In genomic region chr6:31838588-31838987, GRCm38 (mm10) we compare ENCODE assay signal across 9 mouse cellular contexts.
A peak's percentile ranks its signal among the peaks of the same experiment; 100 is the strongest.
DNase-seq lines count a peak whose midpoint lies in the region; ATAC-seq lines count a peak whose summit lies in the region.
"Had no signal": no experiment of that assay in that cellular context is flagged by ENCODE, and none has a peak within 500 bp of the region (broad histone marks: within the 10 kb centered on the region; RNA-seq: fewer than 3 reads in every experiment).

No protein-coding gene starts in this region.

- H3K27ac ChIP-seq in heart, embryonic 11.5 days (ENCODE audit: low read depth, low read length) = no peak overlapping the region
- H3K27ac ChIP-seq: midbrain, embryonic 13.5 days had no signal

- no peak overlapping the region for H3K9ac ChIP-seq in heart, embryonic 11.5 days (ENCODE audit: low read depth, low read length)
- H3K9ac ChIP-seq: midbrain, embryonic 13.5 days had no signal

- intact Hi-C loops in heart, postnatal 36 days (cut with DNase I) = no loop called here

- H3K9me3 ChIP-seq in heart, embryonic 11.5 days (replicated peaks; ENCODE audit: control insufficient read depth, low read length) = no peaks in the 10 kb centered on the region
- H3K9me3 ChIP-seq: midbrain, embryonic 13.5 days had no signal

- H3K4me3 ChIP-seq in heart, embryonic 11.5 days (ENCODE audit: low read depth, low read length) = no peak overlapping the region
- H3K4me3 ChIP-seq: midbrain, embryonic 13.5 days had no signal

- 52% methylated on average over 1 of the region's 1 CpGs for WGBS in heart, embryonic 11.5 days (ENCODE audit: insufficient replicate concordance)

- DNase-seq in heart, postnatal 36 days = peak; percentile 6 to 10
- DNase-seq in spleen, postnatal 4 days (ENCODE audit: low spot score in 2 of 2) = peak; percentile 15 to 66
- no peak for DNase-seq in spleen, adult 12 weeks (ENCODE audit: low spot score)
- DNase-seq in embryo, embryonic 9.5 days (ENCODE audit: extremely low spot score) = peak; percentile 20
- DNase-seq in frontal cortex, postnatal 25 days (ENCODE audit: low spot score in 2 of 2) = no peak
- DNase-seq in urinary bladder, postnatal 4 days (ENCODE audit: low spot score in 2 of 2) = no peak

- H3K36me3 ChIP-seq in heart, embryonic 11.5 days (ENCODE audit: control insufficient read depth, insufficient read depth, low read length) = no peaks in the 10 kb centered on the region
- H3K36me3 ChIP-seq: midbrain, embryonic 13.5 days had no signal

- no peaks in the 10 kb centered on the region for H3K4me1 ChIP-seq in heart, embryonic 11.5 days (ENCODE audit: control insufficient read depth, insufficient read depth, low read length)

- no peaks in the 10 kb centered on the region for H3K27me3 ChIP-seq in heart, embryonic 11.5 days (ENCODE audit: control insufficient read depth, insufficient read depth, low read length)
- H3K27me3 ChIP-seq: midbrain, embryonic 13.5 days had no signal

- no peak overlapping the region for H3K4me2 ChIP-seq in heart, embryonic 11.5 days
- H3K4me2 ChIP-seq: midbrain, embryonic 13.5 days had no signal

- ATAC-seq in heart, embryonic 11.5 days (replicated peaks; ENCODE audit: insufficient number of reproducible peaks, low FRiP score, low TSS enrichment) = no peak
- no peak for ATAC-seq in frontal cortex, adult (ENCODE audit: low TSS enrichment)
- ATAC-seq: midbrain, embryonic 13.5 days had no signal

Comparison
In these comparisons a context has a peak if more than half of its experiments do, and no peak if none do; other contexts are left out.
1. DNase-seq: peak in heart, postnatal 36 days (2 of 2), spleen, postnatal 4 days (2 of 2) and embryo, embryonic 9.5 days (single experiment); none in spleen, adult 12 weeks (single experiment), frontal cortex, postnatal 25 days (0 of 2) and urinary bladder, postnatal 4 days (0 of 2).